Mouse (Mus musculus) liver, adult 2 months (tissue): Measurements from ENCODE around the gene Iscu.

Source experiments
- CTCF ChIP-seq: fragments of 200-500 bp; IDR thresholded peaks from 2 replicates; pipeline ENCODE4 v1.5.1; 2011; ENCODE audit warnings: low read depth, low read length, control low read depth
- POLR2A ChIP-seq: fragments of 200-500 bp; IDR thresholded peaks from 2 replicates; pipeline ENCODE4 v1.6.1; 2011; ENCODE audit warnings: low read length, control low read depth; ENCODE audit not compliant: insufficient read depth; ENCODE audit errors: extremely low read depth

- TF ChIP-seq CTCF (no peak), POLR2A (no peak)
Measured at GRCm38 (mm10) chr5:113812638-113813037, 40.1 kb downstream of the Iscu start.
